Mouse (Mus musculus) cerebellum, adult 9-10 months (tissue): ENCODE measurements around the gene Skap1.

Source experiments
- DNase-seq: peaks from one replicate; pipeline ENCODE4 v3.0.0; 2022

Skap1 gene

GRCm38 (mm10) chr11:96637927-96638326 is 173.5 kb downstream of the Skap1 start:
- no peak for DNase-seq

GRCm38 (mm10) chr11:96639805-96640204 is 175.4 kb downstream of the Skap1 start:
- DNase-seq = no peak

GRCm38 (mm10) chr11:96642173-96643140 is 178.1 kb downstream of the Skap1 start:
- DNase-seq = no peak

GRCm38 (mm10) chr11:96644969-96645368 is 180.6 kb downstream of the Skap1 start:
- DNase-seq = no peak

GRCm38 (mm10) chr11:96645538-96646037 is 181.2 kb downstream of the Skap1 start:
- DNase-seq = no peak

GRCm38 (mm10) chr11:96651848-96652247 is 187.5 kb downstream of the Skap1 start:
- no peak for DNase-seq

GRCm38 (mm10) chr11:96653867-96654266 is 189.5 kb downstream of the Skap1 start:
- no peak for DNase-seq

- no peak for DNase-seq
Observed at GRCm38 (mm10) chr11:96658420-96658819, 194.0 kb downstream of the Skap1 start.

- no peak for DNase-seq
Observed at GRCm38 (mm10) chr11:96666924-96667323, 202.5 kb downstream of the Skap1 start.

- no peak for DNase-seq
Observed at GRCm38 (mm10) chr11:96668367-96668766, 204.0 kb downstream of the Skap1 start.

GRCm38 (mm10) chr11:96673792-96674191 is 209.4 kb downstream of the Skap1 start:
- no peak for DNase-seq

GRCm38 (mm10) chr11:96674786-96675365 is 210.5 kb downstream of the Skap1 start:
- no peak for DNase-seq

GRCm38 (mm10) chr11:96678026-96678425 is 213.6 kb downstream of the Skap1 start:
- no peak for DNase-seq

- DNase-seq = no peak
Observed at GRCm38 (mm10) chr11:96679026-96679425, 214.6 kb downstream of the Skap1 start.

GRCm38 (mm10) chr11:96685381-96685780 is 221.0 kb downstream of the Skap1 start:
- no peak for DNase-seq

GRCm38 (mm10) chr11:96686713-96687280 is 222.4 kb downstream of the Skap1 start:
- no peak for DNase-seq

- no peak for DNase-seq
Observed at GRCm38 (mm10) chr11:96692250-96692649, 227.9 kb downstream of the Skap1 start.

- DNase-seq = no peak
Observed at GRCm38 (mm10) chr11:96693360-96693759, 229.0 kb downstream of the Skap1 start.

- no peak for DNase-seq
Observed at GRCm38 (mm10) chr11:96694774-96695173, 230.4 kb downstream of the Skap1 start.

GRCm38 (mm10) chr11:96696168-96696727 is 231.9 kb downstream of the Skap1 start:
- no peak for DNase-seq

GRCm38 (mm10) chr11:96696842-96697455 is 232.6 kb downstream of the Skap1 start:
- DNase-seq = no peak

GRCm38 (mm10) chr11:96697467-96697866 is 233.1 kb downstream of the Skap1 start:
- DNase-seq = no peak

- no peak for DNase-seq
Observed at GRCm38 (mm10) chr11:96703813-96704212, 239.4 kb downstream of the Skap1 start.
